Mouse (Mus musculus): ENCODE measurements around the gene Gm20716.

DNA sequence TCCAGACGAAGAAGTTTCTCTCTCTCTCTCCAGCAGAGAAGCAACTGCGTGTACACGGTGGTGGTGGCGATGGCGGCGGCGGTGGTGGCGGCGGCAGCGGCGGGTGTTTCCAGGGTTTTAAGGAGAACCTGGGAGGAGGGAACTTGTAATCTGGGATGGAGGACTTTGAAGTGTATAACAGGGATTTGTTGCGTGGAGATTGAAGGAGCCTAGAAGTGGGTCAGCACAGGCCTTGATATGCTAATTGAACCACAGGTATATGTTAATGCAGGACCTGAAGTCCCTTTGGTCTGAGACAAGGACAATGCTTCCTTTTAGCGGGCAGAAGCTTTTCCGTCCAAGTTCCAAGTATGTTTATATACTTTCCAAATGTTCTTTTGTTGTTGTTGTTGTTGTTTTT, 73.8 kb downstream of the Gm20716 start:
- no peak for TF ChIP-seq CTCF (IDR thresholded peaks at IDR 0.05; ENCODE audit: low read depth)
- no peak for TF ChIP-seq EP300 (IDR thresholded peaks at IDR 0.05; ENCODE audit: low read depth)
